Mouse (Mus musculus) heart, embryonic 11.5 days (tissue): ENCODE measurements at regions not wholly inside any gene's neighbourhood (a gene's known extent, or its start where the extent isn't known, plus 50 kb on each side); places are given as distances from the start of the nearest gene placed in this dataset.

ENCODE experiments used
- ATAC-seq: fragments of 200-750 bp; cut with Nextera tagmentation; replicated peaks from 2 replicates; pipeline ENCODE4 v1.8.0; 2017; ENCODE audit warnings: moderate library complexity; ENCODE audit not compliant: insufficient number of reproducible peaks, low FRiP score, low TSS enrichment
- H3K27ac ChIP-seq: fragments of 300-500 bp; sonication (generic); 2 replicates; pipeline ENCODE4 v1.5.1; 2014; ENCODE audit warnings: mild to moderate bottlenecking, low read depth, low read length
- H3K27me3 ChIP-seq: fragments of 300-500 bp; sonication (generic); 2 replicates; pipeline ENCODE4 v1.6.1; 2014; ENCODE audit warnings: mild to moderate bottlenecking, low read length, mixed read lengths; ENCODE audit not compliant: control insufficient read depth, insufficient read depth
- H3K36me3 ChIP-seq: fragments of 300-500 bp; sonication (generic); 2 replicates; pipeline ENCODE4 v1.6.1; 2014; ENCODE audit warnings: mild to moderate bottlenecking, low read length, moderate library complexity, mixed read lengths; ENCODE audit not compliant: control insufficient read depth, insufficient read depth
- H3K4me1 ChIP-seq: fragments of 300-500 bp; sonication (generic); 2 replicates; pipeline ENCODE4 v1.6.1; 2014; ENCODE audit warnings: low read length; ENCODE audit not compliant: control insufficient read depth, insufficient read depth
- H3K4me2 ChIP-seq: fragments of 300-500 bp; sonication (generic); 2 replicates; pipeline ENCODE4 v1.6.1; 2014; ENCODE audit warnings: mild to moderate bottlenecking, moderate library complexity
- H3K4me3 ChIP-seq: fragments of 300-500 bp; sonication (generic); 2 replicates; pipeline ENCODE4 v1.5.1; 2014; ENCODE audit warnings: low read depth, low read length
- H3K9ac ChIP-seq: fragments of 300-500 bp; sonication (generic); 2 replicates; pipeline ENCODE4 v1.6.1; 2014; ENCODE audit warnings: mild to moderate bottlenecking, low read depth, low read length, moderate library complexity
- H3K9me3 ChIP-seq: fragments of 300-500 bp; sonication (generic); replicated peaks from 2 replicates; pipeline ENCODE4 v1.6.1; 2016; ENCODE audit warnings: low read length; ENCODE audit not compliant: control insufficient read depth
- WGBS: fragments of 180-500 bp; shearing (Covaris S2); extraction: QIAGEN DNeasy Blood & Tissue Kit; methylation state at CpG from one replicate; pipeline ENCODE4 v1.1.7; 2014; ENCODE audit not compliant: insufficient replicate concordance; 5-methylcytosine and 5-hydroxymethylcytosine counted together

GRCm38 (mm10) chr4:58670107-58670905, 116.6 kb upstream of the Lpar1 start:
- no peaks in the 10 kb centered on the region for H3K9me3 ChIP-seq
- H3K36me3 ChIP-seq: no peaks in the 10 kb centered on the region
- 46% methylated on average over 15 of the region's 15 CpGs for WGBS
- no peak overlapping the region for H3K4me3 ChIP-seq
- H3K4me2 ChIP-seq: peak overlapping the region; percentile 20; the same call in 1 of the 2 replicates
- no peaks in the 10 kb centered on the region for H3K27me3 ChIP-seq
- no peak overlapping the region; the same call in 1 of the 2 replicates for H3K27ac ChIP-seq
- no peaks in the 10 kb centered on the region for H3K4me1 ChIP-seq
- no peak overlapping the region for H3K9ac ChIP-seq
- no peak for ATAC-seq

- Histone ChIP-seq H3K27me3 (no peaks in the 10 kb centered on the region), H3K27ac (no peak overlapping the region), H3K9ac (no peak overlapping the region), H3K36me3 (no peaks in the 10 kb centered on the region), H3K4me2 (no peak overlapping the region; the same call in 1 of the 2 replicates), H3K4me3 (no peak overlapping the region), H3K4me1 (no peaks in the 10 kb centered on the region), H3K9me3 (no peaks in the 10 kb centered on the region)
- no peak for ATAC-seq
- 53% methylated on average over 8 of the region's 8 CpGs for WGBS
These were observed 114.9 kb upstream of the Lpar1 start for GRCm38 (mm10) chr4:58668368-58669153.

GRCm38 (mm10) chr4:58663628-58664205, 110.0 kb upstream of the Lpar1 start:
- no peak for ATAC-seq
- WGBS: 60% methylated on average over 6 of the region's 6 CpGs
- H3K27me3 ChIP-seq: no peaks in the 10 kb centered on the region
- no peak overlapping the region for H3K27ac ChIP-seq
- H3K9ac ChIP-seq: no peak overlapping the region
- H3K9me3 ChIP-seq: no peaks in the 10 kb centered on the region
- H3K4me3 ChIP-seq: no peak overlapping the region
- no peaks in the 10 kb centered on the region for H3K4me1 ChIP-seq
- no peak overlapping the region for H3K4me2 ChIP-seq
- H3K36me3 ChIP-seq: no peaks in the 10 kb centered on the region

- Histone ChIP-seq H3K4me2 (no peak overlapping the region), H3K27ac (no peak overlapping the region), H3K4me1 (no peaks in the 10 kb centered on the region), H3K9ac (no peak overlapping the region), H3K9me3 (no peaks in the 10 kb centered on the region), H3K36me3 (no peaks in the 10 kb centered on the region), H3K4me3 (no peak overlapping the region), H3K27me3 (no peaks in the 10 kb centered on the region)
- ATAC-seq: no peak
- 80% methylated on average over 4 of the region's 4 CpGs for WGBS
These were observed 108.1 kb upstream of the Lpar1 start for GRCm38 (mm10) chr4:58661781-58662293.

- no peak for ATAC-seq
- H3K27ac ChIP-seq: no peak overlapping the region
- H3K36me3 ChIP-seq: no peaks in the 10 kb centered on the region
- H3K4me2 ChIP-seq: no peak overlapping the region
- no peaks in the 10 kb centered on the region for H3K9me3 ChIP-seq
- H3K9ac ChIP-seq: no peak overlapping the region
- no peaks in the 10 kb centered on the region for H3K4me1 ChIP-seq
- H3K27me3 ChIP-seq: no peaks in the 10 kb centered on the region
- 68% methylated on average over 5 of the region's 5 CpGs for WGBS
- H3K4me3 ChIP-seq: no peak overlapping the region
These were observed 106.8 kb upstream of the Lpar1 start for GRCm38 (mm10) chr4:58660511-58660910.

- no peak for ATAC-seq
- no peak overlapping the region for H3K27ac ChIP-seq
- no peaks in the 10 kb centered on the region for H3K36me3 ChIP-seq
- H3K4me1 ChIP-seq: no peaks in the 10 kb centered on the region
- 66% methylated on average over 6 of the region's 6 CpGs for WGBS
- no peak overlapping the region for H3K4me2 ChIP-seq
- no peaks in the 10 kb centered on the region for H3K9me3 ChIP-seq
- no peak overlapping the region for H3K9ac ChIP-seq
- H3K4me3 ChIP-seq: no peak overlapping the region
- no peaks in the 10 kb centered on the region for H3K27me3 ChIP-seq
These were observed 104.5 kb upstream of the Lpar1 start for GRCm38 (mm10) chr4:58658206-58658605.

GRCm38 (mm10) chr4:58647761-58648295, 94.1 kb upstream of the Lpar1 start:
- H3K27me3 ChIP-seq: no peaks in the 10 kb centered on the region
- no peak overlapping the region for H3K9ac ChIP-seq
- no peak overlapping the region for H3K4me3 ChIP-seq
- H3K4me2 ChIP-seq: no peak overlapping the region
- 64% methylated on average over 2 of the region's 2 CpGs for WGBS
- H3K9me3 ChIP-seq: no peaks in the 10 kb centered on the region
- H3K27ac ChIP-seq: no peak overlapping the region
- no peaks in the 10 kb centered on the region for H3K36me3 ChIP-seq
- ATAC-seq: no peak
- H3K4me1 ChIP-seq: no peaks in the 10 kb centered on the region

GRCm38 (mm10) chr4:58646821-58647220, 93.1 kb upstream of the Lpar1 start:
- H3K9me3 ChIP-seq: no peaks in the 10 kb centered on the region
- no peaks in the 10 kb centered on the region for H3K36me3 ChIP-seq
- H3K27ac ChIP-seq: no peak overlapping the region
- H3K4me1 ChIP-seq: no peaks in the 10 kb centered on the region
- ATAC-seq: no peak
- no peak overlapping the region for H3K4me3 ChIP-seq
- 88% methylated on average over 6 of the region's 6 CpGs for WGBS
- H3K4me2 ChIP-seq: no peak overlapping the region
- no peak overlapping the region for H3K9ac ChIP-seq
- no peaks in the 10 kb centered on the region for H3K27me3 ChIP-seq
